Mouse (Mus musculus): ENCODE measurements around the gene Gast. TPM values are rescaled to one million over a fixed set of nuclear protein-coding genes. Genes with fewer than 3 reads are reported as not detected.
"Not testable (repeated sequence)": the region's sequence is repeated elsewhere in the genome, so short reads cannot be mapped to it uniquely, and the experiment has no call there.

Gast gene
- polyA plus RNA-seq, 1 experiment from 2014 or later = not detected

DNA sequence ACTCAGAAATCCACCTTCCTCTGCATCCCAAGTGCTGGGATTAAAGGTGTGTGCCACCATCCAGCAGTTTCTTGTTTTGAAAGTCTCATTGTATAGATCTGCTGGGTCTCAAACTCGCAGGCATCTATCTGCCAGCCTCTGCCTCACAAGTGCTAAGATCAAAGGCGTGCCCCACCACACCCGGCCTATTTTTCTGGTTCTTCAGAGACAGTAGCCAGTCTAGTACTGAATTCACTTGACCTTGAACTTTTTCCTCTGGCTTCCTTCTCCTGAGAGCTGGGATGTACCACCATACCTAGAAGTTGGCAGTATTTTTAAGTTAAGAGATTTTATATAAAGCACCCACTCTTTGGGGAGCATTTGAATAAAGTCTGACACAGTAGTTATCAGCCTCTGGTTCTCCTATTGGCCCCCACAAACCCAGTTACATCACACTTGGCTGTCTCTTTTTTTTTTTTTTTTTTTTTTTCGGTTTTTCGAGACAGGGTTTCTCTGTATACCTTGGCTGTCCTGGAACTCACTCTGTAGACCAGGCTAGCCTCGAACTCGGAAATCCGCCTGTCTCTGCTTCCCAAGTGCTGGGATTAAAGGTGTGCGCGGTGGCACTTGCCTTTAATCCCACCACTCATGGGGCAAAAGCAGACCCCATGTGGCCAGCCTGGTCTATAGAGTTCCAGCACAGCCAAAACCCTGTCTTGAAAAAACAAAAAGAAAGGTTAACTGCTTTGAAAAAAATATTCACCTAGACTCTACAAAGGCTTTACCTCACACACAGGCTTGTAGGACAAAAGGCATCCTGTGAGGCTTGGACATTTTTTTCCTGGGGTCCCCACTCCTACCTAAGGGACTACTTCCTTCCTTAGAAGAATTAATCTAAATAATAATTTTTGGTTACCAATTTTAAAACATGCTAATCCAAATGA is 15.4 kb upstream of the Gast start:
- Histone ChIP-seq H3K27ac (ENCODE audit: low read length) (no peak overlapping the region; the same call in 1 of the 2 replicates), H3K27me3 (ENCODE audit: control insufficient read depth, insufficient read depth, low read length) (no peaks in the 10 kb centered on the region), H3K9ac (ENCODE audit: low read length) (no peak overlapping the region), H3K9me3 (replicated peaks; ENCODE audit: control insufficient read depth, low read length) (no peaks in the 10 kb centered on the region), H3K4me1 (ENCODE audit: control insufficient read depth, insufficient read depth, low read length) (peaks cover 10% of the 10 kb centered on the region), H3K36me3 (ENCODE audit: control insufficient read depth, insufficient read depth) (peaks cover 18% of the 10 kb centered on the region), H3K4me2 (ENCODE audit: low read depth, low read length) (peak overlapping the region; percentile 80), H3K4me3 (ENCODE audit: low read length) (peak overlapping the region; percentile 84)
- 84% methylated on average over 10 of the region's 10 CpGs for WGBS
- ATAC-seq (replicated peaks; ENCODE audit: extremely low read depth, insufficient read depth, low FRiP score) = no peak

GRCm38 (mm10) chr11:100319492-100320171 is 14.6 kb upstream of the Gast start, which contains the start of gene Eif1:
Gene Eif1 (plus strand): TSS chr11:100319885.
- Histone ChIP-seq H3K4me3 (ENCODE audit: low read length) (peak within 1 kb of the TSS; percentile 84), H3K4me2 (ENCODE audit: low read depth, low read length) (peak within 1 kb of the TSS; percentile 90), H3K27me3 (ENCODE audit: control insufficient read depth, insufficient read depth, low read length) (no peaks in the 10 kb centered on the region), H3K9ac (ENCODE audit: low read length) (peak within 1 kb of the TSS; percentile 97), H3K9me3 (replicated peaks; ENCODE audit: control insufficient read depth, low read length) (no peaks in the 10 kb centered on the region), H3K4me1 (ENCODE audit: control insufficient read depth, insufficient read depth, low read length) (peaks cover 10% of the 10 kb centered on the region), H3K27ac (ENCODE audit: low read length) (peak within 1 kb of the TSS; percentile 100), H3K36me3 (ENCODE audit: control insufficient read depth, insufficient read depth) (peaks cover 18% of the 10 kb centered on the region)
- WGBS = under 1% methylated on average over 57 of the region's 58 CpGs
- ATAC-seq (replicated peaks; ENCODE audit: extremely low read depth, insufficient read depth, low FRiP score) = peak; percentile 90

DNA sequence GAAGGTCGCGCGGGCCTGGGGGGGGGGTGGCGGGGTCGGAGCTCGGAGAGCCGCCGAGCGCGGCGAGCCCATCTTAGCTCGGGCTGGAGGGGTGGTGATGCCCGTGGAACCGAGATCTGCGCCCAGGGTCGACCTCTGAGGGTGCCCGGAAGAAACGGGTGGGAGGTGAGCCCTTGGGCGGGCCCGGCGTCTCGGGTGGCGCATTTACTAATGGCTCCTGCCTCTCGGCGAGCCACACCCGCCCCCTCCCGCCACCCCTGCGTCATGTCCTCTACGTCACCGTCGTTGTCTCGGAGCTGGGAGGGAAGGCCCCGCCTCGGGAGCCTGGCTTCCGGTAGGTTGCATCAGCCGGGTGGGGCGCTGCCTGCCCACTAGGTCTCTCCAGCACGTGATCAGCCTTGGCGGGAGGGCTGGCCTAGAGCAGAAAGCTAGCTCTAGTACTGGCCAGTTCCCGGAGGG is 14.0 kb upstream of the Gast start:
- Histone ChIP-seq H3K27me3 (ENCODE audit: control insufficient read depth, insufficient read depth, low read length) (no peaks in the 10 kb centered on the region), H3K4me2 (ENCODE audit: low read depth, low read length) (peak overlapping the region; percentile 90), H3K36me3 (ENCODE audit: control insufficient read depth, insufficient read depth) (peaks cover 18% of the 10 kb centered on the region), H3K9me3 (replicated peaks; ENCODE audit: control insufficient read depth, low read length) (no peaks in the 10 kb centered on the region), H3K4me1 (ENCODE audit: control insufficient read depth, insufficient read depth, low read length) (peaks cover 10% of the 10 kb centered on the region), H3K9ac (ENCODE audit: low read length) (peak overlapping the region; percentile 97), H3K27ac (ENCODE audit: low read length) (peak overlapping the region; percentile 100), H3K4me3 (ENCODE audit: low read length) (peak overlapping the region; percentile 84)
- under 1% methylated on average over 37 of the region's 40 CpGs for WGBS
- peak; percentile 89 for ATAC-seq (replicated peaks; ENCODE audit: extremely low read depth, insufficient read depth, low FRiP score)

GRCm38 (mm10) chr11:100320701-100321410 is 13.4 kb upstream of the Gast start:
- not testable (repeated sequence) for ATAC-seq (replicated peaks; ENCODE audit: extremely low read depth, insufficient read depth, low FRiP score); H3K4me1 ChIP-seq (ENCODE audit: control insufficient read depth, insufficient read depth, low read length); H3K9me3 ChIP-seq (replicated peaks; ENCODE audit: control insufficient read depth, low read length); H3K27me3 ChIP-seq (ENCODE audit: control insufficient read depth, insufficient read depth, low read length)
- H3K36me3 ChIP-seq (ENCODE audit: control insufficient read depth, insufficient read depth) = peaks cover 18% of the 10 kb centered on the region
- H3K4me3 ChIP-seq (ENCODE audit: low read length) = peak overlapping the region; percentile 84
- H3K9ac ChIP-seq (ENCODE audit: low read length) = peak overlapping the region; percentile 97
- WGBS = 16% methylated on average over 11 of the region's 11 CpGs
- peak overlapping the region; percentile 90 for H3K4me2 ChIP-seq (ENCODE audit: low read depth, low read length)
- peak overlapping the region; percentile 100 for H3K27ac ChIP-seq (ENCODE audit: low read length)

DNA sequence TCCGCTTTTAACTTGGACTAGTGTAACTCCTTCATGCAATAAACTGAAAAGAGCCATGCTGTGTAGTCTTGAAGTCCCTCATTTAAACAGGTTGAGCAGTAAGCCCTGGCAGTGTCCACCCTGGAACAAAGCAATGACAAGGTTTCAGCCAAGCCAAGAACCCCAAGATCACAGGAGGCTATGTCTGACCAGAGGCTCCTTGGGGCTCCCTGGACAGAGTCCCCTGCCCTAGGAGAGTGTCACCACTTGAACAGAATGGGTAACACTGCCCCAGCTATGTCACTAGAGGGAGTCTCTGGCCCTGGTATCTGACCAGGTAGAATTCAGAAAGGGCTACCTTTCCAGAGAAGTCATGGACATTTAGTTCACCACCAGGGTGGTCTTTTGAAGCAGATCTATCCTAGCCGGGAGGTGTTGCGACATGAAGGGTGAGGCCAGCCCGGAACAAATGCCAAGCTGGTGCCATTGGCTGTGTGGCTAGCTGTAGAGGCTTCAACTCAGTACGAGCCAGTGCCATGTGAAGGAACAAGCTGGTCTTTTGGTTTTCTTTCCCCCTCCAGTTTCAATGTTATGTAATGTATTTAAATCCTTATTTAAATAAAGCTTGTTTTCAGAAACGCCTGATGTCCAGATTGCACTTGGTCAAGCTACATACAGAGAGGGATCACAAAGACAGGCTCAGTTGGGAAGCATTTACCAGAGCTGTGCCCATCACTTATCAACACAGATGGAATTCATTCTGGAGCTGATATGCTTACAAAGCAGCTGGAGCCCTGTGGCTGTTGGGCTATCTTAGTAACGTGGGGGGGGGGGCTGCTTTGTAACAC is 12.5 kb upstream of the Gast start:
- H3K4me2 ChIP-seq (ENCODE audit: low read depth, low read length); H3K9ac ChIP-seq (ENCODE audit: low read length); H3K4me3 ChIP-seq (ENCODE audit: low read length); H3K4me1 ChIP-seq (ENCODE audit: control insufficient read depth, insufficient read depth, low read length); H3K9me3 ChIP-seq (replicated peaks; ENCODE audit: control insufficient read depth, low read length); H3K27ac ChIP-seq (ENCODE audit: low read length); ATAC-seq (replicated peaks; ENCODE audit: extremely low read depth, insufficient read depth, low FRiP score); H3K27me3 ChIP-seq (ENCODE audit: control insufficient read depth, insufficient read depth, low read length): not testable (repeated sequence)
- 75% methylated on average over 7 of the region's 7 CpGs for WGBS
- H3K36me3 ChIP-seq (ENCODE audit: control insufficient read depth, insufficient read depth) = peaks cover 18% of the 10 kb centered on the region

DNA sequence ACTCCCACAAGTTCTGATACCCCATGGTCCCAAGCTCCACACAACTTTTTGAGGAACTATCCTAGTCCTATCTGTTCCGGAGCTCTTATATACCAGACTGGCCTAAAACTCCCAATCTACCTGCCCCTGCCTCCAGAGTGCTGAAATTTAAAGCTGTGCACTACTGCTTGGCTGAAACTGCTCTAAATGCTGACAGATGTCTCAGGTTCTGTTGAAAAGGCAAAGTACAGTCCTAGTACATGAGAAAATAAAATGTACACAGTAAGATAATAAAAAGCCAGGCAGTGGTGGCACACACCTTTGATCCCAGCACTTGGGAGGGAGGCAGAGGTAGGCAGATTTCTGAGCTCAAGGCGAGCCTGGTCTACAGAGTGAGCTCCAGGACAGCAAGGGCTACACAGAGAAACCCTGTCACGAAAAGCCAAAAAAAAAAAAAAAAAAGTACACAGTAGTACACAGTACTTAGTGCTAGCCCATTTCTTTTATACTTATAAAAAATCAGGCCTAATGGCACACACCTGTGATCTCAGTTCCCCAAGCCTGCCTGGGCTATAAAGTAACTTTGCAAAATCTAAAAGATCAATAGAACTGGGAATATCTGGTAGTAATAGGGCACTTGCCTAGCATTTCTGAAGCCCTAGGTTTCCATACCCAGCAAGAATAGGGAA is 11.5 kb upstream of the Gast start:
- Histone ChIP-seq H3K27me3 (ENCODE audit: control insufficient read depth, insufficient read depth, low read length) (no peaks in the 10 kb centered on the region), H3K9ac (ENCODE audit: low read length) (no peak overlapping the region), H3K27ac (ENCODE audit: low read length) (no peak overlapping the region), H3K4me2 (ENCODE audit: low read depth, low read length) (no peak overlapping the region), H3K36me3 (ENCODE audit: control insufficient read depth, insufficient read depth) (peaks cover 18% of the 10 kb centered on the region), H3K4me3 (ENCODE audit: low read length) (no peak overlapping the region), H3K4me1 (ENCODE audit: control insufficient read depth, insufficient read depth, low read length) (peaks cover 19% of the 10 kb centered on the region), H3K9me3 (replicated peaks; ENCODE audit: control insufficient read depth, low read length) (no peaks in the 10 kb centered on the region)
- 70% methylated on average over 3 of the region's 3 CpGs for WGBS
- no peak for ATAC-seq (replicated peaks; ENCODE audit: extremely low read depth, insufficient read depth, low FRiP score)

DNA sequence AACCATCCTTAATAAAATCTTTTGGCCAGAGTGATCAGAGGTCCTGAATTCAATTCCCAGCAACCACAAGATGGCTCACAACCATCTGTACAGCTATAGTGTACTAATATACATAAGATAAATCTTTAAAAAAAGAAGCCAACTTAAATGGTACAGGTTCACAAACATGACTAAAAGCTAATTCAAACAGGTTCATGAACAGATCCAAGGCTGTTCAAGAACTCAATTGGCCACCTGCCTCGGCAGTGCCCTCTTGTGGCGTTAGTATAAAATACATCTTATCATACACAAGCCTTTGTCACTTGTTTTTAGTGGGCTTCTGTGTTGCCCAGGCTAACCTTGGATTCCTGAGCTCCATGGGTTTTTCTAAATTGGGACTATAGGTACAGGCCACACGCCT is 10.6 kb upstream of the Gast start:
- H3K27me3 ChIP-seq (ENCODE audit: control insufficient read depth, insufficient read depth, low read length) = no peaks in the 10 kb centered on the region
- peaks cover 19% of the 10 kb centered on the region for H3K4me1 ChIP-seq (ENCODE audit: control insufficient read depth, insufficient read depth, low read length)
- 19% methylated on average over 3 of the region's 3 CpGs for WGBS
- no peak for ATAC-seq (replicated peaks; ENCODE audit: extremely low read depth, insufficient read depth, low FRiP score)
- peaks cover 18% of the 10 kb centered on the region for H3K36me3 ChIP-seq (ENCODE audit: control insufficient read depth, insufficient read depth)
- H3K9me3 ChIP-seq (replicated peaks; ENCODE audit: control insufficient read depth, low read length) = no peaks in the 10 kb centered on the region
- H3K4me2 ChIP-seq (ENCODE audit: low read depth, low read length) = no peak overlapping the region
- H3K4me3 ChIP-seq (ENCODE audit: low read length) = no peak overlapping the region
- no peak overlapping the region for H3K27ac ChIP-seq (ENCODE audit: low read length)
- no peak overlapping the region for H3K9ac ChIP-seq (ENCODE audit: low read length)

Measured in heart, embryonic 16.5 days (tissue).